Mouse (Mus musculus) left cerebral cortex, postnatal 10 days (tissue): ENCODE results near the gene Zfp867. TPM values are rescaled to one million over a fixed set of nuclear protein-coding genes. Genes with fewer than 3 reads are reported as not detected.

ENCODE experiments used
- DNase-seq, 2 experiments: peaks; one replicate each; pipeline ENCODE4 v3.0.0; 2021 to 2022; ENCODE audit warnings: low spot score in 2 of 2, mixed read lengths in 1 of 2; ENCODE audit errors: extremely low spot score in 1 of 2
- intact Hi-C: fragments of 180-260 bp; cut with DNase I; formaldehyde crosslinking; loops from one replicate; pipeline ENCODE4 v1.15.1; 2025
- total RNA-seq, 2 experiments: library from RNA; stranded (reverse); gene quantifications; 2 replicates each; pipeline ENCODE4 v1.2.3; 2021

Gene Zfp867
- total RNA-seq, 2 experiments from 2014 or later = 4.2 to 4.7 TPM

DNA sequence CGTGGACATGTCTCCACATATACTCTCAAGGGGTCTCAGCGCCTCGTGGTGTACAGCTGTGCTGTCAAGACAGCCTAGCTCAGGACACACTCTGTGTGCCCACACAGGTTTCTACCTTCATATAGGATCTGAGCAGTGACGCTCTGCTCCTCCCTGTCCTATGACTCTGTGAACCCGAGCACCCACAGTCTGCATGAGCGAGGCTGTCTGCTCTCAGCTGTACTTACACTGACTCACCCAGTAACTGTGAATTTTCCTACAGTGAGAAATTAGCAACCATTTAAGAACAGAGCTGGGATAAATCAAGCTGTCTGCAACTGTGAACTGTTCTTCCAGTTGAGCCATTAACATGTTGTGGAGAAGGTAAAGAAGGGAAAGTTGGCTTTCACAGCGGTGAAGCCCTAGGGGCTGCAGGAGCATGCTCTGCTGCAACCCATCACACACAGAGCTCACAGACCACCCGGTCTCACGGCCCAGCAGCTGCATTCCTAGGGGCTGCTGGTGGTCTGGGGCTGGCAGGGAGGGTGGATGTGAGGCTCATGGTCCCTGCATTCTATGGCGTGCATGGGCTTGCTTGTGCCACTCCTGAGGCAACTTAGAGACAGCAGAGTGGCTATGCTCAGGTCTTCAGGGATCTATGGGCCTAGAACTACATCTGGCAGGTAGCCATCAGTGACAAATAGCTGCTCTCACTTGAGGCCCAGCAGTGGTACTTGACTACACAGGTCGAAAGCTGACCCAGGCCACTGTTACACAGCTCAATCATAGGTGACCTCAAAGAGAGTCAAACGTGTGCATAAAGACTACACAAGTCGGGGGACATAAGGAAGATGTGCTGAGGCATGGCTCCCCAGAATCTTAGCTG, 59.0 kb downstream of the Zfp867 start:
- DNase-seq = no peak
- intact Hi-C loops = no loop called here

DNA sequence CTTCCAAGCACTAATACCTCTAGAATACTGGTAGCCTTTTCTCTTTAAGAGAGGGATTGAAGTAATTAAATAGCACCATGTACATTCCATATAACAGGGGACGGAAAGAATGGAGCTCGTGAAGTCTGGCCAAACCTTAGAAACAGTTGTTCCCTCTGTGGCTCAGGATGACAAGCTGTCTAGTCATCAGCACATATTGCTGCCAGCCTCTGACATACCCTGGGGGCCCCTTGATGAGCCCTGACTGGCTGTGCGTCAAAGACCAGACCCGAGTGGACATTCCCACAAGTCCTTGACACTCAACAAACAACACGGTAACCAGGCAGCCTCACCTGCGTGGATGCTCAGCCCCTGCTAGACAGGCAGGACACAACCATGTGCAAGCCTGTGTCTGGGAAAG, 60.2 kb downstream of the Zfp867 start:
- intact Hi-C loops = no loop called here
- DNase-seq = no peak

Other genes with a start within 250 kb of the Zfp867 start
- gene Arf1, start 244.2 kb downstream of the Zfp867 start, total RNA-seq = 100 to 1,000 TPM; 433 to 443 TPM
- not detected for gene Wnt3a, start 181.7 kb downstream of the Zfp867 start, total RNA-seq
- 10 to 100 TPM; 14.0 to 15.2 TPM for gene Wnt9a, start 165.5 kb downstream of the Zfp867 start, total RNA-seq
- not detected for gene Prss38, start 96.8 kb downstream of the Zfp867 start, total RNA-seq
- gene Jmjd4, start 22.4 kb downstream of the Zfp867 start, total RNA-seq = 10 to 100 TPM; 34.4 to 34.5 TPM
- 100 to 1,000 TPM; 366 to 371 TPM for gene Snap47, start 21.3 kb downstream of the Zfp867 start, total RNA-seq
- 10 to 100 TPM; 15.6 to 16.2 TPM for gene Zkscan17, start 54.3 kb upstream of the Zfp867 start, total RNA-seq
- 1 to 10 TPM in 1 of 2 experiments, under 1 TPM in 1; 0.79 to 1.5 TPM for gene Nlrp3, start 69.1 kb upstream of the Zfp867 start, total RNA-seq
- not detected for gene Olfr222, start 103.8 kb upstream of the Zfp867 start, total RNA-seq
- not detected for gene Olfr223, start 120.8 kb upstream of the Zfp867 start, total RNA-seq
- 100 to 1,000 TPM; 239 to 247 TPM for gene Mprip, start 188.8 kb upstream of the Zfp867 start, total RNA-seq